Mouse (Mus musculus): ENCODE data around the gene Gm11733.
A peak's percentile ranks its signal among the peaks of the same experiment; 100 is the strongest.
"Not testable (repeated sequence)": the region's sequence is repeated elsewhere in the genome, so short reads cannot be mapped to it uniquely, and the experiment has no call there.

The Gm11733 gene

GRCm38 (mm10) chr11:117484198-117484597 lies at the start of gene Gm11733:
Gene Gm11733 (plus strand): TSS chr11:117484368.
- peak; percentile 62 for DNase-seq (ENCODE audit: low spot score)

GRCm38 (mm10) chr11:117436401-117437109 lies 47.6 kb upstream of the Gm11733 start:
- peak; percentile 81 for DNase-seq (ENCODE audit: low spot score)

- DNase-seq (ENCODE audit: low spot score), result no peak
These were observed 47.1 kb upstream of the Gm11733 start for GRCm38 (mm10) chr11:117437110-117437490.

GRCm38 (mm10) chr11:117438363-117438762 lies 45.8 kb upstream of the Gm11733 start:
- DNase-seq (ENCODE audit: low spot score), result no peak

- no peak for DNase-seq (ENCODE audit: low spot score)
These were observed 43.2 kb upstream of the Gm11733 start for GRCm38 (mm10) chr11:117440865-117441425.

- no peak for DNase-seq (ENCODE audit: low spot score)
These were observed 40.1 kb upstream of the Gm11733 start for GRCm38 (mm10) chr11:117444090-117444489.

GRCm38 (mm10) chr11:117445707-117446106 lies 38.5 kb upstream of the Gm11733 start:
- no peak for DNase-seq (ENCODE audit: low spot score)

- DNase-seq (ENCODE audit: low spot score), result no peak
These were observed 30.1 kb upstream of the Gm11733 start for GRCm38 (mm10) chr11:117454086-117454485.

- no peak for DNase-seq (ENCODE audit: low spot score)
These were observed 25.0 kb upstream of the Gm11733 start for GRCm38 (mm10) chr11:117459148-117459547.

GRCm38 (mm10) chr11:117462202-117462864 lies 21.8 kb upstream of the Gm11733 start:
- DNase-seq (ENCODE audit: low spot score), result no peak

- not testable (repeated sequence) for DNase-seq (ENCODE audit: low spot score)
These were observed 20.8 kb upstream of the Gm11733 start for GRCm38 (mm10) chr11:117463416-117463815.

- no peak for DNase-seq (ENCODE audit: low spot score)
These were observed 17.9 kb upstream of the Gm11733 start for GRCm38 (mm10) chr11:117466292-117466691.

GRCm38 (mm10) chr11:117466911-117467310 lies 17.3 kb upstream of the Gm11733 start:
- DNase-seq (ENCODE audit: low spot score), result no peak

GRCm38 (mm10) chr11:117468585-117469363 lies 15.4 kb upstream of the Gm11733 start:
- DNase-seq (ENCODE audit: low spot score), result no peak

GRCm38 (mm10) chr11:117469724-117470123 lies 14.4 kb upstream of the Gm11733 start:
- no peak for DNase-seq (ENCODE audit: low spot score)

GRCm38 (mm10) chr11:117470586-117471195 lies 13.5 kb upstream of the Gm11733 start:
- no peak for DNase-seq (ENCODE audit: low spot score)

- no peak for DNase-seq (ENCODE audit: low spot score)
These were observed 12.4 kb upstream of the Gm11733 start for GRCm38 (mm10) chr11:117471625-117472283.

GRCm38 (mm10) chr11:117472885-117473284 lies 11.3 kb upstream of the Gm11733 start:
- DNase-seq (ENCODE audit: low spot score), result no peak

GRCm38 (mm10) chr11:117475204-117475603 lies 9.0 kb upstream of the Gm11733 start:
- DNase-seq (ENCODE audit: low spot score), result no peak

GRCm38 (mm10) chr11:117475669-117476068 lies 8.5 kb upstream of the Gm11733 start:
- no peak for DNase-seq (ENCODE audit: low spot score)

GRCm38 (mm10) chr11:117476554-117477107 lies 7.5 kb upstream of the Gm11733 start:
- DNase-seq (ENCODE audit: low spot score), result no peak
